Mouse (Mus musculus) right cerebral cortex, postnatal 4 days (tissue): ENCODE results near the gene Rras2.

Experiments used
- DNase-seq: peaks from one replicate; pipeline ENCODE4 v3.0.0-alpha.2; 2022

The Rras2 gene

GRCm38 (mm10) chr7:114020057-114020703 is 97.4 kb downstream of the Rras2 start:
- no peak for DNase-seq

- no peak for DNase-seq
Observed at GRCm38 (mm10) chr7:114018861-114019260, 98.7 kb downstream of the Rras2 start.

GRCm38 (mm10) chr7:114016001-114016949 is 101.3 kb downstream of the Rras2 start:
- DNase-seq: no peak

- no peak for DNase-seq
Observed at GRCm38 (mm10) chr7:114011726-114012443, 105.7 kb downstream of the Rras2 start.

GRCm38 (mm10) chr7:114007565-114007964 is 110.0 kb downstream of the Rras2 start:
- DNase-seq: no peak

GRCm38 (mm10) chr7:114006456-114006855 is 111.1 kb downstream of the Rras2 start:
- DNase-seq: no peak

- DNase-seq: no peak
Observed at GRCm38 (mm10) chr7:114005499-114005898, 112.1 kb downstream of the Rras2 start.

- no peak for DNase-seq
Observed at GRCm38 (mm10) chr7:114004171-114004570, 113.4 kb downstream of the Rras2 start.

GRCm38 (mm10) chr7:113997675-113998354 is 119.8 kb downstream of the Rras2 start:
- no peak for DNase-seq
